ENCODE assay signal across 9 mouse cellular contexts in the genomic region with DNA sequence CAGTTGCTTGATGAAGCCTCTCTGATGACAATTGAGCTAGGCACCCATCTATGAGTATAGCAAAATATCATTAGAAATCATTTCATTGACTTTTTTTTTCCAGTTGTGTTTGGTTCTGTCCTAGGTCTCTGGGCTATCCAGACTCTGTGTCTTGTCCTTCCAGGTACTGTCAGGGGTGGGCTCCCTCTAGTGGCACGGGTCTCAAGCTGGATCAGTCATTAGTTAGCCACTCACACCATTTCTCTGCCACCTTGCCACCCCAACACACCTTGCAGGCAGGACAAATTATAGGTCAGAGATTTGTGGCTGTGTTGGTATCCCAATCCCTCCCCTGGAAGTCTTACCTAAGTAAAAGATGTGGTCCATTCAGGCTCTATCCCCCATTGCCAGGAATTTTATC. TPM values are rescaled to one million over a fixed set of nuclear protein-coding genes. Genes with fewer than 3 reads are reported as not detected.
DNase-seq lines count a peak whose midpoint lies in the region; ATAC-seq and TF ChIP-seq lines count a peak whose summit lies in the region.
"Had no signal": no experiment of that assay in that cellular context is flagged by ENCODE, and none has a peak within 500 bp of the region (broad histone marks: within the 10 kb centered on the region; RNA-seq: fewer than 3 reads in every experiment).

No protein-coding gene starts in this region.

- H3K27me3 ChIP-seq in intestine, postnatal 0 days (replicated peaks; ENCODE audit: control insufficient read depth, insufficient read depth, low read length) = no peaks in the 10 kb centered on the region
- H3K27me3 ChIP-seq in intestine, embryonic 15.5 days (replicated peaks) = no peaks in the 10 kb centered on the region
- H3K27me3 ChIP-seq in neural tube, embryonic 15.5 days (replicated peaks) = no peaks in the 10 kb centered on the region
- H3K27me3 ChIP-seq: lung, embryonic 15.5 days had no signal

- H3K4me3 ChIP-seq in intestine, postnatal 0 days (ENCODE audit: low read depth, low read length) = no peak overlapping the region
- H3K4me3 ChIP-seq in intestine, embryonic 15.5 days (replicated peaks) = no peak overlapping the region
- no peak overlapping the region for H3K4me3 ChIP-seq in neural tube, embryonic 15.5 days (replicated peaks)
- H3K4me3 ChIP-seq: lung, embryonic 15.5 days had no signal

- H3K9ac ChIP-seq in intestine, postnatal 0 days (ENCODE audit: low read depth, low read length) = no peak overlapping the region
- no peak overlapping the region for H3K9ac ChIP-seq in intestine, embryonic 15.5 days
- H3K9ac ChIP-seq in neural tube, embryonic 15.5 days (replicated peaks) = no peak overlapping the region
- H3K9ac ChIP-seq: lung, embryonic 15.5 days had no signal

- ATAC-seq in intestine, postnatal 0 days = no peak
- no peak for ATAC-seq in intestine, embryonic 15.5 days
- ATAC-seq in neural tube, embryonic 15.5 days (ENCODE audit: low FRiP score) = no peak

- no peaks in the 10 kb centered on the region for H3K36me3 ChIP-seq in intestine, postnatal 0 days (ENCODE audit: control insufficient read depth, insufficient read depth)
- no peaks in the 10 kb centered on the region for H3K36me3 ChIP-seq in intestine, embryonic 15.5 days
- H3K36me3 ChIP-seq in neural tube, embryonic 15.5 days = no peaks in the 10 kb centered on the region
- H3K36me3 ChIP-seq: lung, embryonic 15.5 days had no signal

- DNase-seq in neural tube, embryonic 10.5 days (ENCODE audit: extremely low spot score, low spot score) = peak; percentile 22
- peak; percentile 21 for DNase-seq in brain, adult 2 months (ENCODE audit: low read depth, low spot score)
- DNase-seq in retina, postnatal 1 day = peak; percentile 5
- no peak for DNase-seq in spleen, adult 12 weeks (ENCODE audit: low spot score)
- DNase-seq: cerebellum, postnatal 36 days had no signal

- no peak overlapping the region for H3K27ac ChIP-seq in intestine, postnatal 0 days (ENCODE audit: low read depth, low read length)
- no peak overlapping the region for H3K27ac ChIP-seq in intestine, embryonic 15.5 days
- H3K27ac ChIP-seq in neural tube, embryonic 15.5 days (replicated peaks) = no peak overlapping the region
- H3K27ac ChIP-seq: lung, embryonic 15.5 days had no signal

- no peaks in the 10 kb centered on the region for H3K9me3 ChIP-seq in intestine, postnatal 0 days (ENCODE audit: control insufficient read depth)
- no peaks in the 10 kb centered on the region for H3K9me3 ChIP-seq in intestine, embryonic 15.5 days
- H3K9me3 ChIP-seq in neural tube, embryonic 15.5 days (replicated peaks) = no peaks in the 10 kb centered on the region
- H3K9me3 ChIP-seq: lung, embryonic 15.5 days had no signal

- WGBS in intestine, postnatal 0 days = 7% methylated on average over 1 of the region's 1 CpGs
- 7% methylated on average over 1 of the region's 1 CpGs for WGBS in intestine, embryonic 15.5 days
- 17% methylated on average over 1 of the region's 1 CpGs for WGBS in neural tube, embryonic 15.5 days

- H3K4me2 ChIP-seq in intestine, postnatal 0 days (replicated peaks; ENCODE audit: low read depth) = no peak overlapping the region
- H3K4me2 ChIP-seq in intestine, embryonic 15.5 days (replicated peaks) = no peak overlapping the region
- no peak overlapping the region for H3K4me2 ChIP-seq in neural tube, embryonic 15.5 days
- H3K4me2 ChIP-seq: lung, embryonic 15.5 days had no signal

- TF ChIP-seq CTCF in intestine, postnatal 0 days (IDR thresholded peaks at IDR 0.05; ENCODE audit: low read depth) = peak; percentile 58

- H3K4me1 ChIP-seq in intestine, postnatal 0 days (replicated peaks; ENCODE audit: control insufficient read depth, insufficient read depth, low read length) = no peaks in the 10 kb centered on the region
- no peaks in the 10 kb centered on the region for H3K4me1 ChIP-seq in intestine, embryonic 15.5 days (replicated peaks)
- H3K4me1 ChIP-seq in neural tube, embryonic 15.5 days = no peaks in the 10 kb centered on the region
- H3K4me1 ChIP-seq: lung, embryonic 15.5 days had no signal

RNA-seq across cellular contexts. Expression of a gene that starts 31.8 kb away (rescaled TPM):
- polyA plus RNA-seq in intestine, postnatal 0 days (2015; fragmentation: Nextera tagmentation; extraction: Ambion mirVana) = 0.33 and 0.37 TPM in 2 replicates
- polyA plus RNA-seq in intestine, embryonic 15.5 days (2015; fragmentation: Nextera tagmentation; extraction: Ambion mirVana) = 0.74 and 0.82 TPM in 2 replicates
- 1.1 and 1.4 TPM in 2 replicates for polyA plus RNA-seq in neural tube, embryonic 15.5 days (2015; fragmentation: Nextera tagmentation; extraction: Ambion mirVana)
